Comparison of ENCODE assay signal across 24 mouse cellular contexts in the genomic region with DNA sequence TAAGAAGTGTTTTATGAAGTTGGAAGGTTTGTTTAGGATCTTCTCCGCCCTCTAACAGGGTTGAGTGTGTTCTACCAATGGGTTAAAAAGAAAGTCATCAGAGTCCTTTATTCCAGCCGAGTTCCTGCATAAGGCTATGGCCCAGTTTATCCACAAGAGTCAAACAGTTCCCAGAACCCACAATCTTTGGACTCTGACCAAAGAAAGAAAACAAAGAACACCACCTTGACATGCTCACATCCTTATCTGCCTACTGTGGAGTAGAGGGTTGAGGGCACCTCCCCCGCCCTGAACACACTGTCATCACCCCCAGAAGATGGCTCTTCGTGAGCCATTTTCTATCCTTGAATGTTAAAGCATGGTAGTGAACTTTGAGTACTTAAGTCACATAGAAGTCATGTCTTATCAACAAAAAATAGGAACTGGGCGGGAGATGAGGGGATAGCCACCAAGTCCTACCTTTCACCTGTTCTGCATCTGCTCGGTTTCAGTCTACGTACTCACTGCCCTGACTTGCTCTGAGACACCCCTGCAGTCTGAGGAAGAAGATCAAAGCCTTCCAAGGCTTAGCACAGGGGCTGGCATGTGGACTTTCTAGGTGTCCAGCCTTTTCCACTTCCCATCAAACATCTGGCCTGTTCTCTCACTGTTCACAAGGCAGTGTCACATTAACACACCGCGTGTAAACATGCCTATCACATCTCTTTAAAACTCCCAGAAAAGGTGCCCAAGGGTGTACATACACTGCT.
"Had no signal": no experiment of that assay in that cellular context is flagged by ENCODE, and none has a peak within 500 bp of the region (broad histone marks: within the 10 kb centered on the region; RNA-seq: fewer than 3 reads in every experiment).

No protein-coding gene starts in this region.

- H3K27ac ChIP-seq: heart, embryonic 10.5 days; heart, embryonic 13.5 days; heart, embryonic 15.5 days; hindbrain, embryonic 13.5 days; hindbrain, embryonic 15.5 days; hindbrain, postnatal 0 days; kidney, embryonic 15.5 days; kidney, postnatal 0 days; limb, embryonic 13.5 days; limb, embryonic 15.5 days had no signal

- DNase-seq: gastrocnemius, postnatal 14 days; gastrocnemius, postnatal 36 days; heart, adult 18-20 months; heart, postnatal 14 days; heart, postnatal 36 days; kidney, adult 11 months; kidney, adult 2 months; kidney, adult 9 months; kidney, postnatal 14 days; kidney, postnatal 36 days; layer of hippocampus, adult 9-11 months; layer of hippocampus, postnatal 36 days; left cerebral cortex, postnatal 4 days had no signal

- H3K27me3 ChIP-seq: heart, embryonic 13.5 days; heart, embryonic 15.5 days; hindbrain, embryonic 13.5 days; hindbrain, embryonic 15.5 days; kidney, embryonic 15.5 days; limb, embryonic 13.5 days; limb, embryonic 15.5 days had no signal

- ATAC-seq: hindbrain, postnatal 0 days; intestine, embryonic 16.5 days had no signal

- H3K9me3 ChIP-seq: heart, embryonic 10.5 days; heart, embryonic 13.5 days; heart, embryonic 15.5 days; hindbrain, embryonic 13.5 days; hindbrain, embryonic 15.5 days; kidney, embryonic 15.5 days; limb, embryonic 13.5 days; limb, embryonic 15.5 days had no signal

- H3K4me1 ChIP-seq: heart, embryonic 10.5 days; hindbrain, embryonic 13.5 days; hindbrain, embryonic 15.5 days; kidney, embryonic 15.5 days; limb, embryonic 13.5 days; limb, embryonic 15.5 days had no signal

- H3K4me3 ChIP-seq: heart, embryonic 10.5 days; heart, embryonic 13.5 days; heart, embryonic 15.5 days; hindbrain, embryonic 13.5 days; hindbrain, embryonic 15.5 days; kidney, embryonic 15.5 days; limb, embryonic 13.5 days; limb, embryonic 15.5 days had no signal

- H3K4me2 ChIP-seq: heart, embryonic 13.5 days; heart, embryonic 15.5 days; hindbrain, embryonic 13.5 days; hindbrain, embryonic 15.5 days; kidney, embryonic 15.5 days; limb, embryonic 13.5 days; limb, embryonic 15.5 days had no signal

- H3K9ac ChIP-seq: heart, embryonic 13.5 days; heart, embryonic 15.5 days; hindbrain, embryonic 13.5 days; hindbrain, embryonic 15.5 days; kidney, embryonic 15.5 days; limb, embryonic 13.5 days; limb, embryonic 15.5 days had no signal
